Mouse (Mus musculus): ENCODE data around the gene Pcyt2. TPM values are rescaled to one million over a fixed set of nuclear protein-coding genes. Genes with fewer than 3 reads are reported as not detected.
A peak's percentile ranks its signal among the peaks of the same experiment; 100 is the strongest.

Pcyt2 gene
- polyA plus RNA-seq (2012; fragmentation: generic; extraction: Trizol): 117 TPM

GRCm38 (mm10) chr11:120617519-120618112 is at the start of gene Pcyt2:
Pcyt2 (minus strand) TSS chr11:120617936.
- TF ChIP-seq CEBPB (IDR thresholded peaks at IDR 0.05; ENCODE audit: insufficient read depth, poor library complexity, severe bottlenecking): no peak
- TF ChIP-seq MYOG (IDR thresholded peaks at IDR 0.05; ENCODE audit: control insufficient read depth in 1 of 3, insufficient read depth in 1 of 3, insufficient read length in 2 of 3, low read depth in 2 of 3): peak in 1 of 3 experiments; percentile 20
- peak; percentile 99 for TF ChIP-seq POLR2AphosphoS2 (IDR thresholded peaks at IDR 0.05; ENCODE audit: insufficient read length, low read depth)
- peak; percentile 35 for TF ChIP-seq SRF (IDR thresholded peaks at IDR 0.05; ENCODE audit: control insufficient read depth, insufficient read length, low read depth)
- TF ChIP-seq POLR2A (IDR thresholded peaks at IDR 0.05; ENCODE audit: insufficient read length, low read depth): peak; percentile 94
- TF ChIP-seq MYOD1 (IDR thresholded peaks at IDR 0.05; ENCODE audit: control insufficient read depth in 1 of 3, insufficient read length in 2 of 3, low read depth in 2 of 3): peak in 1 of 3 experiments; percentile 1
- TF ChIP-seq TCF3 (IDR thresholded peaks at IDR 0.05; ENCODE audit: insufficient read length, low read depth): no peak
- TF ChIP-seq E2F4 (IDR thresholded peaks at IDR 0.05; ENCODE audit: insufficient read depth): peak; percentile 26
- Histone ChIP-seq H3K27me3 (ENCODE audit: control insufficient read depth, insufficient read depth, insufficient read length) (no peaks in the 10 kb centered on the region), H3K4me3 (peak within 1 kb of the TSS; percentile 65), H3ac (ENCODE audit: control insufficient read depth, insufficient read length) (peak within 1 kb of the TSS; percentile 13), H3K36me3 (ENCODE audit: control insufficient read depth, insufficient read depth) (peaks cover 26% of the 10 kb centered on the region), H3K79me2 (ENCODE audit: control insufficient read depth, insufficient read depth) (peaks cover 34% of the 10 kb centered on the region), H3K4me2 (ENCODE audit: low read depth) (peak within 1 kb of the TSS; percentile 82)

DNA sequence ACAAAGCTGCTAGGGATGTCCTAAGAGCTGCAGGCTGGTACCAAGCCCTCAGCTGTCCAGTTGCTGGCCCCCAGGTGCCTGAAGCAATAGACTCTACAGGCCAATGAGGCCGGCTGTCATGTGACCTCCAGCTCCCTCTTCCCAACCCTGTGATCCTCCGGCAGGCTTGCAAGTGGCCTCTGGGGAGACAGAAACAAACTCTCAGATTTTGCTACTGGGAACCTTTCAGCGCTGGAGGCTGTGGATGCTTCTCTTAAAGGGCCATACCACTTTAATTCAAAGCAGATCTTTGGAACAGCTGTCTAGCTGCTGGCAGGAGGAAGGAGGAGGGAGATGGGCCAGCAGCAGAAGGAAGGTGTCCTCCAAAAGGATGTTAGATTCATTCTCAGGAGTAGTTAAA is 48.9 kb upstream of the Pcyt2 start:
- Histone ChIP-seq H3K4me3 (no peak overlapping the region), H3K4me2 (ENCODE audit: low read depth) (no peak overlapping the region), H3K79me2 (ENCODE audit: control insufficient read depth, insufficient read depth) (no peaks in the 10 kb centered on the region), H3K36me3 (ENCODE audit: control insufficient read depth, insufficient read depth) (no peaks in the 10 kb centered on the region), H3K27me3 (ENCODE audit: control insufficient read depth, insufficient read depth, insufficient read length) (peaks cover 16% of the 10 kb centered on the region), H3ac (ENCODE audit: control insufficient read depth, insufficient read length) (no peak overlapping the region)
- TF ChIP-seq E2F4 (IDR thresholded peaks at IDR 0.05; ENCODE audit: insufficient read depth) (no peak), REST (IDR thresholded peaks at IDR 0.05; ENCODE audit: insufficient read depth, insufficient read length) (no peak), SRF (IDR thresholded peaks at IDR 0.05; ENCODE audit: control insufficient read depth, insufficient read length, low read depth) (no peak), POLR2A (IDR thresholded peaks at IDR 0.05; ENCODE audit: insufficient read length, low read depth) (no peak), MAX (IDR thresholded peaks at IDR 0.05; ENCODE audit: low read depth) (no peak), USF1 (IDR thresholded peaks at IDR 0.05; ENCODE audit: low read depth) (peak; percentile 61)

GRCm38 (mm10) chr11:120665406-120665805 is 47.7 kb upstream of the Pcyt2 start:
- no peaks in the 10 kb centered on the region for H3K36me3 ChIP-seq (ENCODE audit: control insufficient read depth, insufficient read depth)
- H3K4me3 ChIP-seq: no peak overlapping the region
- H3K27me3 ChIP-seq (ENCODE audit: control insufficient read depth, insufficient read depth, insufficient read length): peaks cover 28% of the 10 kb centered on the region
- no peak overlapping the region for H3ac ChIP-seq (ENCODE audit: control insufficient read depth, insufficient read length)
- no peak overlapping the region for H3K4me2 ChIP-seq (ENCODE audit: low read depth)
- TF ChIP-seq USF1 (IDR thresholded peaks at IDR 0.05; ENCODE audit: low read depth) (no peak), REST (IDR thresholded peaks at IDR 0.05; ENCODE audit: insufficient read depth, insufficient read length) (no peak), TCF12 (IDR thresholded peaks at IDR 0.05; ENCODE audit: insufficient read depth, poor library complexity, severe bottlenecking) (no peak), MYOD1 (IDR thresholded peaks at IDR 0.05; ENCODE audit: control insufficient read depth in 1 of 3, insufficient read length in 2 of 3, low read depth in 2 of 3) (peak in 2 of 3 experiments; percentile 36 to 37)
- H3K79me2 ChIP-seq (ENCODE audit: control insufficient read depth, insufficient read depth): no peaks in the 10 kb centered on the region

- no peak overlapping the region for H3K4me3 ChIP-seq
- H3K36me3 ChIP-seq (ENCODE audit: control insufficient read depth, insufficient read depth): no peaks in the 10 kb centered on the region
- H3K4me2 ChIP-seq (ENCODE audit: low read depth): no peak overlapping the region
- TF ChIP-seq USF1 (IDR thresholded peaks at IDR 0.05; ENCODE audit: low read depth): no peak
- no peak for TF ChIP-seq POLR2AphosphoS2 (IDR thresholded peaks at IDR 0.05; ENCODE audit: insufficient read length, low read depth)
- TF ChIP-seq E2F4 (IDR thresholded peaks at IDR 0.05; ENCODE audit: insufficient read depth): no peak
- TF ChIP-seq SRF (IDR thresholded peaks at IDR 0.05; ENCODE audit: control insufficient read depth, insufficient read length, low read depth): no peak
- no peak for TF ChIP-seq TCF12 (IDR thresholded peaks at IDR 0.05; ENCODE audit: insufficient read depth, poor library complexity, severe bottlenecking)
- TF ChIP-seq CEBPB (IDR thresholded peaks at IDR 0.05; ENCODE audit: insufficient read depth, poor library complexity, severe bottlenecking): no peak
- TF ChIP-seq MYOG (IDR thresholded peaks at IDR 0.05; ENCODE audit: control insufficient read depth in 1 of 3, insufficient read depth in 1 of 3, insufficient read length in 2 of 3, low read depth in 2 of 3): no peak
- TF ChIP-seq TCF3 (IDR thresholded peaks at IDR 0.05; ENCODE audit: insufficient read length, low read depth): no peak
- no peak for TF ChIP-seq MYOD1 (IDR thresholded peaks at IDR 0.05; ENCODE audit: control insufficient read depth in 1 of 3, insufficient read length in 2 of 3, low read depth in 2 of 3)
- H3K79me2 ChIP-seq (ENCODE audit: control insufficient read depth, insufficient read depth): no peaks in the 10 kb centered on the region
- H3ac ChIP-seq (ENCODE audit: control insufficient read depth, insufficient read length): no peak overlapping the region
- peaks cover 45% of the 10 kb centered on the region for H3K27me3 ChIP-seq (ENCODE audit: control insufficient read depth, insufficient read depth, insufficient read length)
Measured at GRCm38 (mm10) chr11:120663714-120664113, 46.0 kb upstream of the Pcyt2 start.

DNA sequence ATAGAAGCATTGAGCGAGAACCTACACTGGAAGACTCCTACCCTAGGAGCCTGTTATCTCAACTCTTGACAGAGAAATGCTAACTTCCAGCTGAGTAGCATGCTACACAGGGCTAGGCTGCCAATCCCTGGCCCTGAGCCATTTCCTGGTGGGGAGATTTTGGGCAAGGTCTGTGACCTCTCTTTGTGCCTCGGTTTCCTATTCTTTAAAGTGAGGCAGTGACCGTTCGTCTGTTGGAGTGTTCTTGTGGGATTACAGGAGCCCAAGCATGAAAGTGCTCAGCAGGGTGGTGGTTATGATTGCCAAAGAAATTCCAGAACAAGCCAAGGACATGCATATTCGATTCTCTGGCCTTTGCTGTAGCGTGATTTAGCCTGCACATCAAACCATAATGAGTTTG is 45.0 kb upstream of the Pcyt2 start:
- TF ChIP-seq MAX (IDR thresholded peaks at IDR 0.05; ENCODE audit: low read depth) (no peak), CEBPB (IDR thresholded peaks at IDR 0.05; ENCODE audit: insufficient read depth, poor library complexity, severe bottlenecking) (no peak), REST (IDR thresholded peaks at IDR 0.05; ENCODE audit: insufficient read depth, insufficient read length) (no peak), TCF3 (IDR thresholded peaks at IDR 0.05; ENCODE audit: insufficient read length, low read depth) (no peak), MYOG (IDR thresholded peaks at IDR 0.05; ENCODE audit: control insufficient read depth in 1 of 3, insufficient read depth in 1 of 3, insufficient read length in 2 of 3, low read depth in 2 of 3) (no peak), TCF12 (IDR thresholded peaks at IDR 0.05; ENCODE audit: insufficient read depth, poor library complexity, severe bottlenecking) (no peak), E2F4 (IDR thresholded peaks at IDR 0.05; ENCODE audit: insufficient read depth) (no peak), MYOD1 (IDR thresholded peaks at IDR 0.05; ENCODE audit: control insufficient read depth in 1 of 3, insufficient read length in 2 of 3, low read depth in 2 of 3) (no peak), SRF (IDR thresholded peaks at IDR 0.05; ENCODE audit: control insufficient read depth, insufficient read length, low read depth) (no peak), POLR2A (IDR thresholded peaks at IDR 0.05; ENCODE audit: insufficient read length, low read depth) (no peak), POLR2AphosphoS2 (IDR thresholded peaks at IDR 0.05; ENCODE audit: insufficient read length, low read depth) (no peak), USF1 (IDR thresholded peaks at IDR 0.05; ENCODE audit: low read depth) (no peak)
- no peak overlapping the region for H3K4me2 ChIP-seq (ENCODE audit: low read depth)
- no peaks in the 10 kb centered on the region for H3K79me2 ChIP-seq (ENCODE audit: control insufficient read depth, insufficient read depth)
- H3ac ChIP-seq (ENCODE audit: control insufficient read depth, insufficient read length): no peak overlapping the region
- H3K36me3 ChIP-seq (ENCODE audit: control insufficient read depth, insufficient read depth): no peaks in the 10 kb centered on the region
- H3K4me3 ChIP-seq: no peak overlapping the region
- H3K27me3 ChIP-seq (ENCODE audit: control insufficient read depth, insufficient read depth, insufficient read length): peaks cover 52% of the 10 kb centered on the region
